Mouse (Mus musculus): ENCODE measurements around the gene Cdh12. TPM values are rescaled to one million over a fixed set of nuclear protein-coding genes. Genes with fewer than 3 reads are reported as not detected.
A peak's percentile ranks its signal among the peaks of the same experiment; 100 is the strongest.
"Not testable (repeated sequence)": the region's sequence is repeated elsewhere in the genome, so short reads cannot be mapped to it uniquely, and the experiment has no call there.

The Cdh12 gene
- polyA plus RNA-seq, 2 experiments: 0.16 to 0.29 TPM

DNA sequence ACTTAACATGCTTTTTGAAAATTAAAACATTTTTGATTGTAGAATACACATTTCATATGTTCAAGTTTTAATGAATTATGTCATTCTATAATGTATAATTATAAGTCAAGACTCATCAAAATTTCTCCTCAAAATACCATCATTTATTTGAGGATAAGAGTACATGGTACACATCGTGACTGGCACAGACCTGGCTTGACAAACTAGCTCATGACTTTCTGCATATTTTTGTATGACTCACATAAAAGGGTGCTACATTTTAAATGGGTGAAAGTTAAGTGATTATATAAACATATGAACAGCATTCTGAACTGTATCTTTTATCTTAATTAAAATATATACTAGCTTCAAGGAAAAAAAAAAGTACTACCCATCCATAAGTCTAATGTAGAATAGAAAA lies 643.8 kb downstream of the Cdh12 start:
- no peak for DNase-seq (ENCODE audit: low spot score)
- WGBS: 87% methylated on average over 1 of the region's 1 CpGs
- Histone ChIP-seq H3K36me3 (ENCODE audit: control insufficient read depth, insufficient read depth, low read length) (no peaks in the 10 kb centered on the region), H3K9ac (ENCODE audit: low read depth, low read length, severe bottlenecking) (no peak overlapping the region), H3K4me3 (replicated peaks; ENCODE audit: low read length) (no peak overlapping the region), H3K27ac (replicated peaks; ENCODE audit: low read depth, low read length) (no peak overlapping the region), H3K4me1 (ENCODE audit: control insufficient read depth, insufficient read depth, low read length) (no peaks in the 10 kb centered on the region), H3K9me3 (ENCODE audit: control insufficient read depth, low read length) (no peaks in the 10 kb centered on the region), H3K27me3 (ENCODE audit: control insufficient read depth, insufficient read depth, low read length) (no peaks in the 10 kb centered on the region), H3K4me2 (replicated peaks; ENCODE audit: low read depth, low read length, severe bottlenecking) (no peak overlapping the region)
- TF ChIP-seq POLR2A (IDR thresholded peaks at IDR 0.05; ENCODE audit: borderline replicate concordance, extremely low read depth, insufficient read depth, insufficient read length): no peak
- ATAC-seq (ENCODE audit: low FRiP score, low read depth): no peak

DNA sequence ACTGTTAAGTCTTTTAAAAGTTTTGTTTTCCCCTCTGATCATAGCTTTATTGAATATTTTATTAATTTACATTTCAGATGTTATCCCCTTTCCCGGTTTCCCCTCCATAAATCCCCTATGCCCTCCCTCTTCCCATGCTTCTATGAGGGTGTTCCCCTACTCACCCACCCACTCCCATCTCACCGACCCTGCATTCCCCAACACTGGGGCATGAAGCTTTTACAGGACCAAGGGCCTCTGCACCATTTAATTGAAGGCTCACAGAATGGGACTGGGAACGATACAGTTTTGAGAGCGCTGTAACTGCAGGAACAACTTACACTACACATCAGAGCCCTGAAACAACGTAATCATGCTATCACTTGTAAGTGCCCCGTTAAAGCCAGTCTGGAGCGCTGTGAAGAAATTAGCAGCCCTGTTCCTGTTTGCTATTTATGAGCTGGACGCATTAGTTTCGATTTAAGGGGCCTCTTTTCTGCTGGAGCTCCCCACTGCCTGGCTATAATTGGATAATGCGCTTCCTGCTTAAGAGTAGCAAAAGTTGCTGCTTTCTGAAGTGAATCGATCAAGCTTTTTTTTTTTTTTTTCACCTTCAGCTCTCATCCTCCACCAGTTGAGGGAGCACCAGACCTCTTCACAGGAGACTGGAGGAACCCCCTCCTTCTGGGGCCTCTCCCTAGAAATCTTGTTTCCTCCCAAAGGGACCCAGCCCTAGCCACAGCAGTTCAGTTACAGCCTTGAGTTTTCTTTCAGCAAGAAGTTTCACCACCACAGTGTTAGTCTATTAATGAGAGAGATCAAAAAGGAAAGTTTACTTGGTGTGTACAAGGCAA lies 660.2 kb downstream of the Cdh12 start:
- H3K9ac ChIP-seq (ENCODE audit: low read depth, low read length, severe bottlenecking): peak overlapping the region; percentile 36
- 0 out of 2 replicates have a peak, but pooled peaks cover 11% of the 10 kb centered on the region for H3K4me1 ChIP-seq (ENCODE audit: control insufficient read depth, insufficient read depth, low read length)
- no peaks in the 10 kb centered on the region for H3K27me3 ChIP-seq (ENCODE audit: control insufficient read depth, insufficient read depth, low read length)
- peak; percentile 33 for DNase-seq (ENCODE audit: low spot score)
- peak overlapping the region; percentile 32 for H3K4me3 ChIP-seq (replicated peaks; ENCODE audit: low read length)
- peak overlapping the region; percentile 57 for H3K4me2 ChIP-seq (replicated peaks; ENCODE audit: low read depth, low read length, severe bottlenecking)
- H3K9me3 ChIP-seq (ENCODE audit: control insufficient read depth, low read length): no peaks in the 10 kb centered on the region
- WGBS: 8% methylated on average over 11 of the region's 11 CpGs
- TF ChIP-seq POLR2A (IDR thresholded peaks at IDR 0.05; ENCODE audit: borderline replicate concordance, extremely low read depth, insufficient read depth, insufficient read length): no peak
- no peaks in the 10 kb centered on the region for H3K36me3 ChIP-seq (ENCODE audit: control insufficient read depth, insufficient read depth, low read length)
- no peak overlapping the region for H3K27ac ChIP-seq (replicated peaks; ENCODE audit: low read depth, low read length)
- ATAC-seq (ENCODE audit: low FRiP score, low read depth): peak; percentile 60

DNA sequence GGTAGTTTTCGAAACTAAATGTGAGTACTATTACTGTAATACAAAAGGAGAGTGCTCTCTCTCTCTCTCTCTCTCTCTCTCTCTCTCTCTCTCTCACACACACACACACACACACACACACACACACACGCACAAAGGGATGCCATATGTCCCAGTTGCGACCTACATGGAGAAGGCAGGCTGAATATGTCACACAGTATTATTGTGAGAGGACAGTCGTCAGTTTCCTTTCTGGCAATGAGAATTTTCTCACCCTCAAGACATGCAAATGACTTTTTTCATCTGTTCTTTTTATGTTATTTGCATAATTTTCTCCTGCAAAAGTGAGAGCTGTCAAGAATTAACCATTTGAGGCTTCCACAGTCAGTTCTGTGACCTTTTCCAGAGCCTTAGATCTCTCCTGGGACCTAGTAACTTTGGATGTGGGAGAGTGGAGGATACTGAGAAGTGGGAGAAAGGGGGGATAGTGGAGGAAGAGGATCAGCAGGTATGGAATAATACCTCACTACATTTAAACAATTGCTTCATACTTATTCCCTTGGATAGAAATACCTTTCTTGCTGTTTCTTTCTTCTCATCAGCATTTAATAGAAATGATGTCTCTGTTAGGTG lies 660.9 kb downstream of the Cdh12 start:
- 52% methylated on average over 4 of the region's 4 CpGs for WGBS
- H3K4me3 ChIP-seq (replicated peaks; ENCODE audit: low read length): no peak overlapping the region
- H3K4me2 ChIP-seq (replicated peaks; ENCODE audit: low read depth, low read length, severe bottlenecking): peak overlapping the region; percentile 57; the same call in 1 of the 2 replicates
- ATAC-seq (ENCODE audit: low FRiP score, low read depth) (no peak), DNase-seq (ENCODE audit: low spot score) (no peak)
- no peak overlapping the region for H3K27ac ChIP-seq (replicated peaks; ENCODE audit: low read depth, low read length)
- 0 out of 2 replicates have a peak, but pooled peaks cover 11% of the 10 kb centered on the region for H3K4me1 ChIP-seq (ENCODE audit: control insufficient read depth, insufficient read depth, low read length)
- H3K27me3 ChIP-seq (ENCODE audit: control insufficient read depth, insufficient read depth, low read length): no peaks in the 10 kb centered on the region
- no peaks in the 10 kb centered on the region for H3K36me3 ChIP-seq (ENCODE audit: control insufficient read depth, insufficient read depth, low read length)
- H3K9me3 ChIP-seq (ENCODE audit: control insufficient read depth, low read length): no peaks in the 10 kb centered on the region
- TF ChIP-seq POLR2A (IDR thresholded peaks at IDR 0.05; ENCODE audit: borderline replicate concordance, extremely low read depth, insufficient read depth, insufficient read length): no peak
- no peak overlapping the region for H3K9ac ChIP-seq (ENCODE audit: low read depth, low read length, severe bottlenecking)

GRCm38 (mm10) chr15:21110874-21111603 lies 662.0 kb downstream of the Cdh12 start:
- 9% methylated on average over 23 of the region's 23 CpGs for WGBS
- H3K4me2 ChIP-seq (replicated peaks; ENCODE audit: low read depth, low read length, severe bottlenecking): peak overlapping the region; percentile 69
- no peak for TF ChIP-seq POLR2A (IDR thresholded peaks at IDR 0.05; ENCODE audit: borderline replicate concordance, extremely low read depth, insufficient read depth, insufficient read length)
- no peak overlapping the region for H3K27ac ChIP-seq (replicated peaks; ENCODE audit: low read depth, low read length)
- H3K36me3 ChIP-seq (ENCODE audit: control insufficient read depth, insufficient read depth, low read length): no peaks in the 10 kb centered on the region
- DNase-seq (ENCODE audit: low spot score) (no peak), ATAC-seq (ENCODE audit: low FRiP score, low read depth) (no peak; the same call in 1 of the 2 replicates)
- H3K9me3 ChIP-seq (ENCODE audit: control insufficient read depth, low read length): no peaks in the 10 kb centered on the region
- H3K9ac ChIP-seq (ENCODE audit: low read depth, low read length, severe bottlenecking): peak overlapping the region; percentile 52
- H3K4me1 ChIP-seq (ENCODE audit: control insufficient read depth, insufficient read depth, low read length): 0 out of 2 replicates have a peak, but pooled peaks cover 11% of the 10 kb centered on the region
- H3K27me3 ChIP-seq (ENCODE audit: control insufficient read depth, insufficient read depth, low read length): no peaks in the 10 kb centered on the region
- H3K4me3 ChIP-seq (replicated peaks; ENCODE audit: low read length): peak overlapping the region; percentile 41

GRCm38 (mm10) chr15:21114775-21115174 lies 665.7 kb downstream of the Cdh12 start:
- H3K9me3 ChIP-seq (ENCODE audit: control insufficient read depth, low read length); H3K4me2 ChIP-seq (replicated peaks; ENCODE audit: low read depth, low read length, severe bottlenecking); ATAC-seq (ENCODE audit: low FRiP score, low read depth); H3K4me1 ChIP-seq (ENCODE audit: control insufficient read depth, insufficient read depth, low read length); DNase-seq (ENCODE audit: low spot score); H3K9ac ChIP-seq (ENCODE audit: low read depth, low read length, severe bottlenecking); H3K27me3 ChIP-seq (ENCODE audit: control insufficient read depth, insufficient read depth, low read length); H3K4me3 ChIP-seq (replicated peaks; ENCODE audit: low read length); H3K36me3 ChIP-seq (ENCODE audit: control insufficient read depth, insufficient read depth, low read length); H3K27ac ChIP-seq (replicated peaks; ENCODE audit: low read depth, low read length): not testable (repeated sequence)
- WGBS: no CpG with 5 or more reads among the region's 2 CpGs

Data from limb, embryonic 14.5 days (tissue).